Mouse (Mus musculus): ENCODE measurements around the gene Pbp2.

DNA sequence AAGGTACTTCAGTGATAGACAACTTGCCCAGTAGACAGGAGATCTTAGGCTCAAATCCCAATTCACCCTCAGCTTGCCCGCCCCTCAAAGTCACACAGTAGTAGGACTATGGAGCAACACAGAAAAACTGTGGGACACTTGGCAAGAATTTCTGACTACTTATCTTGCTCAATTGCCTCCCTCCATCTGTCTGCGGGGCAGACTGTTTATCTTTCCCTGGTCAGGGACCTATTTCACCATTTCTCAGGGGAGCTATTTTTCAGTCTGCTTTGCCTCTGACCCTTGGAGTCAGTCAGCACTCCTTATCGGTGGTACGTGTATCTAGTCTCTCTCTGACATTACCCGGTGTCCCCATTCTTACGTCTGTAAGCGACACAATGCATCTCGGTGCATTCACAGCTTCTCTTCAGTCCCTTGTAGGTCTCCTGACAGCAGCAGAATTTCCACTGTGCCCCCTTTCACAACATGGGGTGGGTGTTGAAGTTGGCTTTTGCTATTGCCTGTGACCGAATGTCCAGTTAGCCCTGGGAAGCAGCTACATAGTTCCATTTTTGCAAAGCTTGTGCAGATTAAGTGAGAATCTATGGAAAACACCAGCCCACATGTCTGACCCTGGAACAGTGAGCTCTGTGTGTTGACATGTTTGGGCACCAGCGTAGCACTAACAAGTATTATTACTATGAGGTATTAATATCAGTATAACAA, 7.6 kb downstream of the Pbp2 start:
- TF ChIP-seq FLI1 (IDR thresholded peaks at IDR 0.05; ENCODE audit: low read length) (no peak), GATA1 (IDR thresholded peaks at IDR 0.05; ENCODE audit: borderline replicate concordance, low read length) (no peak)
